Mouse (Mus musculus) WW6 (cell line): Measurements from ENCODE around the gene Hap1.
"Not testable (repeated sequence)": the region's sequence is repeated elsewhere in the genome, so short reads cannot be mapped to it uniquely, and the experiment has no call there.

ENCODE experiments used
- DNase-seq: peaks from one replicate; pipeline ENCODE4 v3.0.0-alpha.2; 2013; ENCODE audit warnings: low read depth, low spot score

Gene Hap1

GRCm38 (mm10) chr11:100389931-100390445, 34.1 kb upstream of the Hap1 start:
- DNase-seq = no peak

- no peak for DNase-seq
Observed at GRCm38 (mm10) chr11:100388588-100388987, 32.7 kb upstream of the Hap1 start.

GRCm38 (mm10) chr11:100387589-100388375, 31.9 kb upstream of the Hap1 start:
- no peak for DNase-seq

- DNase-seq = no peak
Observed at GRCm38 (mm10) chr11:100387111-100387510, 31.2 kb upstream of the Hap1 start.

- peak; percentile 71 for DNase-seq
Observed at GRCm38 (mm10) chr11:100386586-100386985, 30.7 kb upstream of the Hap1 start.

- DNase-seq = no peak
Observed at GRCm38 (mm10) chr11:100385016-100385415, 29.1 kb upstream of the Hap1 start.

- DNase-seq = no peak
Observed at GRCm38 (mm10) chr11:100382682-100383081, 26.8 kb upstream of the Hap1 start.

- DNase-seq = no peak
Observed at GRCm38 (mm10) chr11:100379311-100379710, 23.4 kb upstream of the Hap1 start.

GRCm38 (mm10) chr11:100378446-100378845, 22.5 kb upstream of the Hap1 start:
- no peak for DNase-seq

- no peak for DNase-seq
Observed at GRCm38 (mm10) chr11:100377989-100378388, 22.1 kb upstream of the Hap1 start.

GRCm38 (mm10) chr11:100376746-100377389, 20.9 kb upstream of the Hap1 start:
- DNase-seq = no peak

GRCm38 (mm10) chr11:100376005-100376404, 20.1 kb upstream of the Hap1 start:
- peak; percentile 88 for DNase-seq

- no peak for DNase-seq
Observed at GRCm38 (mm10) chr11:100375127-100375526, 19.2 kb upstream of the Hap1 start.

GRCm38 (mm10) chr11:100371981-100372558, 16.1 kb upstream of the Hap1 start:
- DNase-seq = no peak

- no peak for DNase-seq
Observed at GRCm38 (mm10) chr11:100369822-100370221, 13.9 kb upstream of the Hap1 start.

GRCm38 (mm10) chr11:100369145-100369544, 13.2 kb upstream of the Hap1 start:
- DNase-seq = no peak

GRCm38 (mm10) chr11:100362979-100363562, 7.1 kb upstream of the Hap1 start:
- DNase-seq = peak; percentile 77

- DNase-seq = no peak
Observed at GRCm38 (mm10) chr11:100362209-100362978, 6.5 kb upstream of the Hap1 start.

- DNase-seq = not testable (repeated sequence)
Observed at GRCm38 (mm10) chr11:100361059-100361458, 5.1 kb upstream of the Hap1 start.

GRCm38 (mm10) chr11:100360175-100360574, 4.2 kb upstream of the Hap1 start:
- no peak for DNase-seq

- no peak for DNase-seq
Observed at GRCm38 (mm10) chr11:100357408-100357807, 1.5 kb upstream of the Hap1 start.
